Mouse (Mus musculus) stomach, postnatal 0 days (tissue): ENCODE data around the gene Cdc45.

Experiments used
- CTCF ChIP-seq: IDR thresholded peaks from 2 replicates; pipeline ENCODE4 v1.5.1; 2016; ENCODE audit warnings: antibody characterized with exemption, low read depth, mild to moderate bottlenecking, moderate library complexity
- EP300 ChIP-seq: optimal IDR thresholded peaks from 2 replicates; pipeline ENCODE3; 2016; ENCODE audit warnings: antibody characterized with exemption

- no peak for TF ChIP-seq EP300
- no peak for TF ChIP-seq CTCF
These were observed 42.3 kb downstream of the Cdc45 start for GRCm38 (mm10) chr16:18769501-18769900.
